In genomic region chr15:9677343-9678036, GRCm38 (mm10) we compare ENCODE assay signal across 28 mouse cellular contexts.
DNase-seq lines count a peak whose midpoint lies in the region; ATAC-seq lines count a peak whose summit lies in the region.
"Had no signal": no experiment of that assay in that cellular context is flagged by ENCODE, and none has a peak within 500 bp of the region (broad histone marks: within the 10 kb centered on the region; RNA-seq: fewer than 3 reads in every experiment).

No protein-coding gene starts in this region.

- H3K27me3 ChIP-seq in midbrain, embryonic 15.5 days (replicated peaks), result no peaks in the 10 kb centered on the region
- no peaks in the 10 kb centered on the region for H3K27me3 ChIP-seq in midbrain, embryonic 13.5 days
- H3K27me3 ChIP-seq: CH12.LX; embryonic facial prominence, embryonic 15.5 days; heart, embryonic 12.5 days; neural tube, embryonic 12.5 days; stomach, embryonic 15.5 days had no signal

- no peak overlapping the region for H3K4me2 ChIP-seq in midbrain, embryonic 15.5 days
- H3K4me2 ChIP-seq in midbrain, embryonic 13.5 days (replicated peaks), result no peak overlapping the region
- H3K4me2 ChIP-seq: embryonic facial prominence, embryonic 15.5 days; heart, embryonic 12.5 days; midbrain, embryonic 11.5 days; neural tube, embryonic 12.5 days; stomach, embryonic 15.5 days had no signal

- ATAC-seq in midbrain, embryonic 15.5 days (replicated peaks), result 0 out of 2 replicates have a peak, but pooled peaks have one; percentile 17
- no peak for ATAC-seq in midbrain, embryonic 13.5 days
- peak; percentile 64 for ATAC-seq in CD4-positive, CD25-positive, alpha-beta regulatory T cell, adult 4 months
- ATAC-seq in activated CD4-positive, CD25-positive, alpha-beta regulatory T cell, adult 4 months, result peak; percentile 43
- peak; percentile 64 for ATAC-seq in inflammation-experienced regulatory T-cells, adult 6 months
- no peak for ATAC-seq in megakaryocyte-erythroid progenitor cell, adult 5-6 weeks (replicated peaks; ENCODE audit: low FRiP score, low TSS enrichment, poor library complexity, severe bottlenecking)
- ATAC-seq: forebrain, embryonic 14.5 days; hindbrain, postnatal 0 days; Patski had no signal

- H3K36me3 ChIP-seq in midbrain, embryonic 15.5 days (replicated peaks), result no peaks in the 10 kb centered on the region
- no peaks in the 10 kb centered on the region for H3K36me3 ChIP-seq in midbrain, embryonic 13.5 days
- H3K36me3 ChIP-seq: embryonic facial prominence, embryonic 15.5 days; G1E; heart, embryonic 12.5 days; hindbrain, embryonic 10.5 days; neural tube, embryonic 12.5 days; stomach, embryonic 15.5 days had no signal

- H3K4me1 ChIP-seq in midbrain, embryonic 15.5 days, result no peaks in the 10 kb centered on the region
- no peaks in the 10 kb centered on the region for H3K4me1 ChIP-seq in midbrain, embryonic 13.5 days (replicated peaks)
- H3K4me1 ChIP-seq: embryonic facial prominence, embryonic 15.5 days; heart, embryonic 12.5 days; hindbrain, embryonic 10.5 days; neural tube, embryonic 12.5 days; stomach, embryonic 15.5 days had no signal

- WGBS in midbrain, embryonic 15.5 days, result 73% methylated on average over 9 of the region's 9 CpGs
- WGBS in midbrain, embryonic 13.5 days, result 72% methylated on average over 9 of the region's 9 CpGs

- H3K9me3 ChIP-seq in midbrain, embryonic 15.5 days, result no peaks in the 10 kb centered on the region
- H3K9me3 ChIP-seq in midbrain, embryonic 13.5 days, result no peaks in the 10 kb centered on the region
- H3K9me3 ChIP-seq: embryonic facial prominence, embryonic 15.5 days; G1E; heart, embryonic 12.5 days; hindbrain, embryonic 10.5 days; neural tube, embryonic 12.5 days; stomach, embryonic 15.5 days had no signal

- H3K9ac ChIP-seq in midbrain, embryonic 15.5 days, result no peak overlapping the region
- no peak overlapping the region for H3K9ac ChIP-seq in midbrain, embryonic 13.5 days (replicated peaks)
- H3K9ac ChIP-seq: embryonic facial prominence, embryonic 15.5 days; heart, embryonic 12.5 days; neural tube, embryonic 12.5 days; stomach, embryonic 15.5 days had no signal

- no peak for DNase-seq in layer of hippocampus, adult 8-10 months (ENCODE audit: low spot score in 2 of 2)
- DNase-seq in natural killer cell, adult 2 months (ENCODE audit: low spot score in 2 of 2), result no peak
- DNase-seq: adrenal gland, adult 8-10 months; cerebellum, adult 9-11 months; gastrocnemius, postnatal 10 days; heart, adult 11 months; heart, postnatal 10 days; kidney, adult 18-20 months; kidney, postnatal 10 days; lung, postnatal 4 days; right cerebral cortex, postnatal 4 days had no signal

- H3K4me3 ChIP-seq in midbrain, embryonic 15.5 days, result no peak overlapping the region
- no peak overlapping the region for H3K4me3 ChIP-seq in midbrain, embryonic 13.5 days (replicated peaks)
- H3K4me3 ChIP-seq: embryonic facial prominence, embryonic 15.5 days; heart, embryonic 12.5 days; hindbrain, embryonic 10.5 days; neural tube, embryonic 12.5 days; stomach, embryonic 15.5 days had no signal

- no peak overlapping the region for H3K27ac ChIP-seq in midbrain, embryonic 15.5 days
- no peak overlapping the region for H3K27ac ChIP-seq in midbrain, embryonic 13.5 days
- H3K27ac ChIP-seq: embryonic facial prominence, embryonic 15.5 days; hindbrain, embryonic 10.5 days; hindbrain, postnatal 0 days; neural tube, embryonic 12.5 days; stomach, embryonic 15.5 days had no signal

Comparison
In these comparisons a context has a peak if more than half of its experiments do, and no peak if none do; other contexts are left out.
1. ATAC-seq: peak in midbrain, embryonic 15.5 days (single experiment), CD4-positive, CD25-positive, alpha-beta regulatory T cell, adult 4 months (single experiment), activated CD4-positive, CD25-positive, alpha-beta regulatory T cell, adult 4 months (single experiment) and inflammation-experienced regulatory T-cells, adult 6 months (single experiment); none in midbrain, embryonic 13.5 days (single experiment) and megakaryocyte-erythroid progenitor cell, adult 5-6 weeks (single experiment).